Mouse (Mus musculus) CH12.LX (cell line): ENCODE measurements around the gene Tgfa.

ENCODE experiments used
- BHLHE40 ChIP-seq: IDR thresholded peaks from 2 replicates; pipeline ENCODE4 v1.6.1; 2011; ENCODE audit warnings: mild to moderate bottlenecking, low read depth, low read length, improper control_type of control experiment
- CHD1 ChIP-seq: IDR thresholded peaks from 2 replicates; pipeline ENCODE4 v1.6.1; 2012; ENCODE audit warnings: low read depth, low read length, improper control_type of control experiment, inconsistent platforms
- CTCF ChIP-seq, 2 experiments: IDR thresholded peaks in 1 of 2; conservative IDR thresholded peaks in 1 of 2; 2 replicates each; pipeline ENCODE4 v1.5.1; 2011 to 2012; ENCODE audit warnings: low read depth in 2 of 2, low read length in 2 of 2, improper control_type of control experiment in 1 of 2, inconsistent platforms in 1 of 2, mild to moderate bottlenecking in 1 of 2, moderate library complexity in 1 of 2
- EP300 ChIP-seq: IDR thresholded peaks from 2 replicates; pipeline ENCODE4 v1.6.1; 2011; ENCODE audit warnings: low read length, improper control_type of control experiment
- HCFC1 ChIP-seq: IDR thresholded peaks from 2 replicates; pipeline ENCODE4 v1.6.1; 2012; ENCODE audit warnings: low read depth, mild to moderate bottlenecking, inconsistent platforms, low read length, improper control_type of control experiment
- JUND ChIP-seq: conservative IDR thresholded peaks from 2 replicates; pipeline ENCODE4 v1.6.1; 2011; ENCODE audit warnings: low read depth, low read length, improper control_type of control experiment
- KAT2A ChIP-seq: IDR thresholded peaks from 2 replicates; pipeline ENCODE4 v1.6.1; 2012; ENCODE audit warnings: low read length, improper control_type of control experiment, inconsistent platforms; ENCODE audit not compliant: insufficient replicate concordance
- MAX ChIP-seq: IDR thresholded peaks from 2 replicates; pipeline ENCODE4 v1.6.1; 2011; ENCODE audit warnings: low read length, improper control_type of control experiment
- MXI1 ChIP-seq: IDR thresholded peaks from 2 replicates; pipeline ENCODE4 v1.6.1; 2011; ENCODE audit warnings: mild to moderate bottlenecking, low read depth, low read length, improper control_type of control experiment
- NRF1 ChIP-seq: IDR thresholded peaks from 2 replicates; pipeline ENCODE4 v1.6.1; 2014; ENCODE audit warnings: low read depth, mild to moderate bottlenecking, inconsistent platforms, low read length, improper control_type of control experiment, moderate library complexity
- POLR2A ChIP-seq: IDR thresholded peaks from 2 replicates; pipeline ENCODE4 v1.6.1; 2011; ENCODE audit warnings: low read depth, mild to moderate bottlenecking, improper control_type of control experiment, low read length
- RCOR1 ChIP-seq: conservative IDR thresholded peaks from 2 replicates; pipeline ENCODE4 v1.6.1; 2012; ENCODE audit warnings: low read depth, mild to moderate bottlenecking, inconsistent platforms, low read length, improper control_type of control experiment
- ZMIZ1 ChIP-seq: IDR thresholded peaks from 2 replicates; pipeline ENCODE4 v1.6.1; 2012; ENCODE audit warnings: low read depth, mild to moderate bottlenecking, inconsistent platforms, low read length, improper control_type of control experiment
- ZNF384 ChIP-seq: IDR thresholded peaks from 2 replicates; pipeline ENCODE4 v1.6.1; 2012; ENCODE audit warnings: low read depth, low read length, improper control_type of control experiment, inconsistent platforms

DNA sequence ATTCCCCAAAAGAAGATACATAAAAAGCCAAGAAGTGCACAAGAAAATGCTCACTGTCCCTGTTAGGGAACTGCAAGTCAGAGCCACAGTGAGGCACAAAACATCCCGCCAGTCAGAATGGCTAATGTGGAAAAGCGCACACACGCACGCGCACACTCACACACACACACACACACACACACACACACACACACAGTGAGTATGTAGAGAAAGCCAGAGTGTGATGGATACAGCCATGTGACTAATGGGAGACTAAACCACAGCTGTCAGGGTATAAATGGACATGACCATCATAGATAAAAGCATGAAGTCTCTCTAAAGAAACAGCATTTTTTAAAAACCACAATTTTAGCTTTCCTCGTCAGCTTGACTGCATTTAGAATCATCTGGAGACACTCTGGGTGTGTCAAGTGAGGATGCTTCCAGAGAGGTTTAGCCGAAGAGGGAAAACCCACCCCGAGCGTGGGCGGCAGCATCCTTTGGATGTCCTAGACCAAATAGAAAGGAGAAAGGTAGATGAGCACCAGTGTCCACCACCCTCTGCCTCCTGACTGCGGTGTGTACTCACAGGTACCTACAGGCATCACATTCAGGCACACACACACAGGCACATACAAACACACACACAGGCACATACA lies 86.7 kb downstream of the Tgfa start:
- TF ChIP-seq KAT2A = no peak
- no peak for TF ChIP-seq CHD1
- no peak for TF ChIP-seq CTCF (conservative IDR thresholded peaks at IDR 0.05 in 1 of 2, IDR thresholded peaks at IDR 0.05 in 1 of 2; ENCODE audit: low read depth in 2 of 2, low read length in 2 of 2)
- TF ChIP-seq POLR2A = no peak
- no peak for TF ChIP-seq MAX
- TF ChIP-seq BHLHE40 = no peak
- TF ChIP-seq MXI1 = no peak
- no peak for TF ChIP-seq HCFC1
- TF ChIP-seq ZMIZ1 = no peak
- no peak for TF ChIP-seq RCOR1
- TF ChIP-seq ZNF384 = no peak
- no peak for TF ChIP-seq EP300
- TF ChIP-seq NRF1 = no peak
- TF ChIP-seq JUND = no peak
